Mouse (Mus musculus): ENCODE measurements around the gene Cyp46a1.

DNA sequence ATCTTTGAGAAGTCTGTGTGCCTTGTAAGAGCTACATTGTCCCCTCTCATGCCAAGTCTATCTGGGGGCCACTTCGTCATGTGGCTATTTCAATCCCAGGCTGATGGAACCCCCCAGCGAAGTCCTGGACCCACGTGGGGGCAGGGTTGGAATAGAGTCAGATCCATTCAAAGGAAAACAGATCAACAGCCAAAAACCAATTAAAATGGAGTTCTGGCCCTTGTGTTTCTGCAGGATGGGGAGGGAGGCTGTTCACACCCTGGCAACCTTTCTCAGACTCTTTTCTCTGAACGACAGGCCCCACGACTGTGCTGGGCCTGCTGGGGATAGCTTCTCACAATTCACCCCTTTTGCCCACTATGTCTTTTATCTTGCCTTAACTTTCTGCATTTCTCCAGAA, 7.8 kb upstream of the Cyp46a1 start:
- TF ChIP-seq CTCF (IDR thresholded peaks at IDR 0.05; ENCODE audit: borderline replicate concordance, insufficient read depth, low read length) (no peak), POLR2A (IDR thresholded peaks at IDR 0.05; ENCODE audit: low read depth, low read length) (no peak)

Data from embryonic fibroblast, embryonic 13.5 days (primary cell).